Mouse (Mus musculus) layer of hippocampus, adult 8-10 months (tissue): ENCODE results near the gene Ccdc136. TPM values are rescaled to one million over a fixed set of nuclear protein-coding genes. Genes with fewer than 3 reads are reported as not detected.

Source experiments
- DNase-seq, 2 experiments: peaks; one replicate each; pipeline ENCODE4 v3.0.0; 2022; ENCODE audit warnings: low spot score in 2 of 2
- microRNA-seq, 2 experiments: library from miRNA; unstranded; fragments of <30 nt; microRNA quantifications; one replicate each; pipeline ENCODE4 v1.2.0; 2022
- total RNA-seq, 4 experiments: library from RNA; stranded (reverse); gene quantifications; 2 replicates each; pipeline ENCODE4 v1.2.4; 2022

Gene Ccdc136
- total RNA-seq, 4 experiments from 2014 or later: 77.8 to 87.7 (median 83.6) TPM

DNA sequence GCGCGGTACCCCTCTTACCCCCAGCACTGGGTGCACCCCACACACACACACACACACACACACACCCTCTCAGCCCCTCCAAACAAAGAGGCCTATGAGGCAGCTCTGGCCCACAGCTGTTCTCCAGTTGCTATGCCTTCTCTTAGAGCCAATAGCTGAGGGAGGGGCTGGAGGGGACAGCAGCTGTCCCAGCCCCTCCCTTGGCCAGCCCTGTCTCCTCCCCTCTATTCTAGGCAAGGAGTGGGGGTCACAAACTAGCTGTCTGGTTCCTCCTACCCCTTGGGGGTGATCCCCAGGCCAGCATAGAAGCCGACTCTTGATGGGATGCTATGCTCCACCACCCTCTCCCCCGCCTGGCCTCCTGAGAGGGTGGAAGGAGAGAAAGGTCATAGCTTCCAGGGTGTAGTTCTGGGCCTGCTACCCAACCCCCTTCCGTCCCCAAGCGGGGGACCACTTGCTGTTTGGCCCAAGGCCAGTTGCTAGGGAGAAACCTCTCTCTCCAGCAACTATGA lies 39.9 kb downstream of the Ccdc136 start:
- DNase-seq: no peak

DNA sequence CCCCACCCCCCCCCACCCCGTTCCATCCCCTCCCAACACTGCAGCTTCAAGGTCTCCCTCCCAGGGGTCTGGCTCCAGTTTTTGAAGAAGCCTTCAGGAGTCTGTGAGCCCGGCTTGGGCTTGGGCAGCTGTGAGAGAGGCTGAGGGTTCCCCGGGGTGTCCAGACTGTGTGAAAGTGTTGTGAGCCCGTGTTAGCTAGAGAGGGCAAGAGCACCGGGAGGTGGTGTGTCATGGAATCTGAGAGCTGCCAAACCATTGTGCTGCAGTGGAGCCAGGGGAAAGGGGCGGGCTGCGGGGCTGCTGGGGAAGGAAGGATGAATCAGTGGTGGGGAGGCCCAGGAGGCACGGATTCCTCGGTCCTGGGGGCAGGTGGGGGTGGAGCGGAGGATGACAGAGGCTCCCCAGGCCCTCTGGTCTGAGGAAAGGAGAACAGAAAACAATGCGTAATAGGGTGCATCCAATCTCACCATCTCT lies 40.4 kb downstream of the Ccdc136 start:
- no peak for DNase-seq

- DNase-seq: peak in 1 of 2 experiments; percentile 19
Measured at GRCm38 (mm10) chr6:29439251-29439650, 43.1 kb downstream of the Ccdc136 start.

DNA sequence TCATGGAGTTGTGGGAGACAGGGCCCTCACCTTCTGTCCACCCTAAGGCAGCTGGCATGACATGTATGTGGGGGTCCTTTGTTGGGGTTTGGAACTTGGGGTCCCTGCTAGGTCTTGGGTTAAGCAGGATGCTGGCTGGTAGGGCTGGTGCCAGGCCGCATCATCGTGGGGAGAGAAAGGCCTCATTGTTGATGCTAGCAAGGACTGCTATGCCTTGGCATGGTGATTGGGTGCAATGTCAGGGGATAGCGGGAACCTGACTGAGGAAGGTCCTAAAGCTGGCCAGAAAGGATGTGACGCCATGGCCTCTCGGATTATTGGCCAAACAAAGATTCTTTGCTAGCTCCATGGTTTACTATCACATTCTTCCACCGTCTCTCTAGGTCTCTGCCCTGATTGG lies 43.7 kb downstream of the Ccdc136 start:
- no peak for DNase-seq

DNA sequence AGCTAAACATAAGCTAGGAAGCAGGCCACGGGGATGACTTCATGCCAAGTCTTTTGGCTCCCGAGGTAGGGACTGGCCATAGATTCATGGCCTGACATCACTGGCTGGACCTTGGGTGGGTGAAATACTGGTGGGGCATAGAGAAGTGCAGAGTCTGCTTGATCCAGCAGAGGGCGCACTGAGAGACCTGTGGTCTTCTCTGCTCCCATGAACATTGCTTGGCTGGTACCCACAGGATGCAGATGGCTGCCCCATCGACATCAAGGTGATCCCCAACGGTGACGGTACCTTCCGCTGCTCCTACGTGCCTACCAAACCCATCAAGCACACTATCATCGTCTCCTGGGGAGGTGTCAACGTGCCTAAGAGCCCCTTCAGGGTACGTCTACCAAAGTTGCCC lies 48.7 kb downstream of the Ccdc136 start:
- DNase-seq: peak in 1 of 2 experiments; percentile 20

- no peak for DNase-seq
Measured at GRCm38 (mm10) chr6:29445354-29445753, 49.2 kb downstream of the Ccdc136 start.

DNA sequence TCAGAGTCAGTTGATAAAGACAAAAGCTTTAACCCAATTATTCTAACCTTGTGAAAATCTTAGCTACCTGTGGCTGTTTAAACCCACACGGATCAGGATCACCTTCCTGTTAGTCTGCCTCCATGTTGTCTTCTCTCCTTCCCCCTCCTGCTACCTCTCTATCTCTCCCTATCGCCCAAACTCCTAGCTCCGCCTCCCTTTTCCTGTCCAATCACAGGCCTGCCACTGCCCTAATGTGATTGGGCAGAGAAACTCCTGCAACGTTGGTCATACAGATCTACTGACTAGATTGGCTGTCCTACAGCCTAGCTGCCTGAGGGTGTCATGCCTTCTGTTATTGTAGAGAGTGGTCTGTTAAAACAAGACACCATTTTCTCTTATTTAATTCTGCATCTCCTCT lies 53.7 kb downstream of the Ccdc136 start:
- no peak for DNase-seq

- no peak for DNase-seq
Measured at GRCm38 (mm10) chr6:29450667-29451066, 54.6 kb downstream of the Ccdc136 start.

DNA sequence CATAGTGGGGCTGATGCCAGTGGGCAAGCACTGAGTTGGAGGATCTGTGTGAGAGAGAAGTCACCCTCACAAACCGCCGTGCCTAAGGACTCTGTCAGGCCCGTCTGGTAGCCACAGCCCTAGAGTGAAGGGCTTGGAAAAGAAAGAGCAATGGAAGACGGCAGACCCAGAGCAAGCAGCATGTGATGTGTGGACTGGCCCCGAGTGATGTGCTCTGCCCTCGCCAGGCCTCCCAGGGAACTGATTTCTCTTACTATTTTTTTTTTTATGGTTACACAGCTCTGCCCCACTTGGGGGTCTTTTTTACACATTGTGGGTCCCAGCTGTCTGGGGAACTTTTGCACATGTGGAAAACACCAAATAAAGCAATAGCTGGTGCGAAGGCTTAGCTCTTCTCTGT lies 65.4 kb downstream of the Ccdc136 start:
- no peak for DNase-seq

DNA sequence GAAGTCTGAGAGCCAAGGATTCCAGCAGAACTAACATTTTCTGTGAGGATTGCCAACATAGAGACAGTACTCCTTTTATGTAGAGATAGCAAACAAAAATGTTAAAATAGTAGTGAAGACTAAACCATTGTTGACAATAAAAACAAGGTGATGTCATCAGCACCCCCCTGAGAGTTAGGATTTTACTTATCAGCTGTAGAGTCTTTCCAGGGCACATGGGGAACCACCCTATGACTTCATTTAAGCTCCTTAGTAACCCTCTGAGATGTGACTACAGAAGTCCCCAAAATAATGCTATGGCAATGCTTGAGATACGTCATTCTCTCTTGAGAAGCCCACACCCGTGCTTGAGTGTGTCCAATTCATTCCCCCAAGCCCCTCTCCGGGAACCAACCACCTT lies 67.3 kb downstream of the Ccdc136 start:
- DNase-seq: no peak

- peak; percentile 88 to 91 for DNase-seq
Measured at GRCm38 (mm10) chr6:29467583-29468354, 71.7 kb downstream of the Ccdc136 start, which contains the start of gene Atp6v1f. TSS of gene Atp6v1f (plus strand) at chr6:29467718.

DNA sequence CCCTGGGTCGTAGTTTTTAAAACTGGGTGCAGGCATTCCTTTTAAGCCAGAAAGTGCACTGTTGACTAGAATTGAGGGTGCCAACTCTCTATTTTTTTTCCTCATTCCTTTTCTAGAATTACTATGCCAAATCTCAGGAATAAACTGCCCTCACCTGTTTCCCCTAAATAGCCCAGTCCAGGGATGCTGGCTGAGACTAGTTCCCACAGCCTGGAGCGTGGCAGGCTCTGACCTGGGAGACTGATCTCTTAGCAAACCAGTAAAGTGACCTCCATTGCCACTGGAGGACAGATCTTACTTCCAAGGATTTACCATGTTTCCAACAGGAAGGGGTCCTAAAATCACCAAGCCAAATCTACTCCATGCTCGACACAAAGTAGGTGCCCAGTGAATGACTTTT lies 72.7 kb downstream of the Ccdc136 start:
- DNase-seq: no peak

GRCm38 (mm10) chr6:29471137-29471536 lies 75.0 kb downstream of the Ccdc136 start, which contains the start of gene Atp6v1fnb:
TSS of gene Atp6v1fnb (plus strand) at chr6:29471437.
- DNase-seq: no peak

DNA sequence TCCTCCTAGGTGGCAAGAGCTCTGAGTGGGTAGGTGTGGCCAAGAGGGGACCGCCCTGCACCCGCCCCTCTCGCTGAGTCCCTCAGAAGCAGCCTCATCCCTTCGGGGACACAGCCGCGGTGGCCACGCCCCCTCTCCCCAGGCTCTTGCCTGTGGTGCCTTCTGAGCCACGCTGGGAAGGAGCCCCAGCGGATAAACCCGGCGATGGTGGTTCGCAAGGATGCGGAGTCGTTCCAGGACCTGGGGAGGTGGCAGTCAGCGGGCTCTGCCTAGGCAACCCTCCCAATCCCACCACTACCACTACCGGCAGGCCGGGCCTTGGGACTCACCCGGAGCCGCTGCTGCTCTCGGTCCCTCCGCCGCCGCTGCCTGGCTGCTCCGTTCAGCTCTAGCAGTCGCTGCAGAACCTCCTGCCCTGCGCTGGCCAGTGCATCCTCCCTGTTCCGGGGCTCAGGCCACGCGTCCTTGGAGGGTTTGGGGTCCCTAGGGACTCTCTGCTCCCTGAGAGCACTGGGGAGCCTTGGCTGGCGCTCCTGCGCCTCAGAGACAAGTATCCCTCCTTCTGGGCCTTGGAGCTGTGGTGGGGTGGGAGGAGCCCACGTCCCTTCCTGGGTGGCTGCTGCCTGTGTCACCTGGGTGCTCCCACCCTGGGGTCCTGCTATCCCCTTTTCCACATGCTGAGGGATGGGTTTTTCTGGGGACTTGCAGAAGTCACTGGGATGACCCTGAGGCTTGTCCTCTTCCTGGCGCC lies 78.0 kb downstream of the Ccdc136 start:
- peak; percentile 52 to 66 for DNase-seq

GRCm38 (mm10) chr6:29474736-29475135 lies 78.6 kb downstream of the Ccdc136 start:
- DNase-seq: no peak

Small RNA genes lying within 50 kb of the gene (microRNA-seq; reads per million reads assigned to microRNA genes)
- 0 reads per million in 2 experiments for gene Gm26220
- 0 reads per million in 2 experiments for gene Gm44354

Other genes with a start within 250 kb of the Ccdc136 start
- gene Rbm28, start 231.3 kb upstream of the Ccdc136 start, total RNA-seq: 10 to 100 TPM; 38.0 to 52.6 (median 44.6) TPM
- gene Prrt4, start 216.7 kb upstream of the Ccdc136 start, total RNA-seq: 1 to 10 TPM; 2.6 to 3.5 (median 3.0) TPM
- 10 to 100 TPM; 36.4 to 45.0 (median 41.1) TPM for gene Impdh1, start 179.9 kb upstream of the Ccdc136 start, total RNA-seq
- 1 to 10 TPM; 4.9 to 9.0 (median 6.6) TPM for gene Hilpda, start 123.8 kb upstream of the Ccdc136 start, total RNA-seq
- under 1 TPM in 3 of 4 experiments, not detected in 1; 0.38 to 0.55 (median 0.54) TPM for gene Fam71f2, start 116.7 kb upstream of the Ccdc136 start, total RNA-seq
- not detected for gene Fam71f1, start 77.2 kb upstream of the Ccdc136 start, total RNA-seq
- 10 to 100 TPM; 65.8 to 71.3 (median 69.3) TPM for gene Calu, start 48.2 kb upstream of the Ccdc136 start, total RNA-seq
- under 1 TPM in 2 of 4 experiments, not detected in 2; 0.33 to 0.80 TPM for gene Opn1sw, start 7.8 kb upstream of the Ccdc136 start, total RNA-seq
- gene Flnc, start 36.9 kb downstream of the Ccdc136 start, total RNA-seq: 1 to 10 TPM; 2.1 to 8.8 (median 5.4) TPM
- 100 to 1,000 TPM; 221 to 280 (median 257) TPM for gene Atp6v1f, start 71.4 kb downstream of the Ccdc136 start, total RNA-seq
- under 1 TPM in 2 of 4 experiments, not detected in 2; 0.61 to 0.75 TPM for gene Atp6v1fnb, start 75.1 kb downstream of the Ccdc136 start, total RNA-seq
- gene Kcp, start 111.6 kb downstream of the Ccdc136 start, total RNA-seq: 1 to 10 TPM; 1.4 to 3.5 (median 1.8) TPM
- gene Irf5, start 130.3 kb downstream of the Ccdc136 start, total RNA-seq: 10 to 100 TPM in 2 of 4 experiments, 1 to 10 TPM in 2; 3.8 to 16.9 (median 12.2) TPM
- 10 to 100 TPM; 67.0 to 78.6 (median 73.2) TPM for gene Tnpo3, start 213.6 kb downstream of the Ccdc136 start, total RNA-seq